Mouse (Mus musculus) heart, postnatal 36 days (tissue): ENCODE measurements around the gene Foxo1. TPM values are rescaled to one million over a fixed set of nuclear protein-coding genes. Genes with fewer than 3 reads are reported as not detected.

ENCODE experiments used
- DNase-seq, 2 experiments: peaks; one replicate each; pipeline ENCODE4 v3.0.0; 2021 to 2022
- intact Hi-C: fragments of 180-260 bp; cut with DNase I; formaldehyde crosslinking; loops from one replicate; pipeline ENCODE4 v1.15.1; 2025
- total RNA-seq, 2 experiments: library from RNA; stranded (reverse); gene quantifications; 2 replicates each; pipeline ENCODE4 v1.2.3; 2021

The Foxo1 gene
- total RNA-seq, 2 experiments from 2014 or later, result 13.9 to 15.4 TPM

GRCm38 (mm10) chr3:52347980-52348622 is 80.0 kb downstream of the Foxo1 start:
- DNase-seq, result no peak
- intact Hi-C loops, result loop anchor here (5.0 kb wide), 2 partner anchors 54 to 104 kb away; no protein-coding TSS in a partner anchor

GRCm38 (mm10) chr3:52350636-52351035 is 82.5 kb downstream of the Foxo1 start:
- intact Hi-C loops, result no loop called here
- no peak for DNase-seq

- intact Hi-C loops, result no loop called here
- DNase-seq, result no peak
Observed at GRCm38 (mm10) chr3:52351901-52352300, 83.8 kb downstream of the Foxo1 start.

GRCm38 (mm10) chr3:52354203-52354602 is 86.1 kb downstream of the Foxo1 start:
- intact Hi-C loops, result no loop called here
- DNase-seq, result no peak

- DNase-seq, result no peak
- intact Hi-C loops, result no loop called here
Observed at GRCm38 (mm10) chr3:52357265-52357953, 89.3 kb downstream of the Foxo1 start.

- intact Hi-C loops, result no loop called here
Observed at GRCm38 (mm10) chr3:52364576-52364975, 96.4 kb downstream of the Foxo1 start.

GRCm38 (mm10) chr3:52369204-52369603 is 101.1 kb downstream of the Foxo1 start:
- DNase-seq, result no peak
- intact Hi-C loops, result no loop called here

More at GRCm38 (mm10) chr3:52364576-52364975, 96.4 kb downstream of the Foxo1 start:
- no peak for DNase-seq

- intact Hi-C loops, result no loop called here
- DNase-seq, result no peak
Observed at GRCm38 (mm10) chr3:52369881-52370428, 101.8 kb downstream of the Foxo1 start.

- DNase-seq, result no peak
- intact Hi-C loops, result no loop called here
Observed at GRCm38 (mm10) chr3:52376974-52377373, 108.8 kb downstream of the Foxo1 start.

- no peak for DNase-seq
Observed at GRCm38 (mm10) chr3:52383351-52383750, 115.2 kb downstream of the Foxo1 start.

GRCm38 (mm10) chr3:52386343-52386742 is 118.2 kb downstream of the Foxo1 start:
- no peak for DNase-seq
- intact Hi-C loops, result no loop called here

More at GRCm38 (mm10) chr3:52383351-52383750, 115.2 kb downstream of the Foxo1 start:
- intact Hi-C loops, result no loop called here

- intact Hi-C loops, result no loop called here
- DNase-seq, result no peak
Observed at GRCm38 (mm10) chr3:52390321-52390720, 122.2 kb downstream of the Foxo1 start.

- DNase-seq, result no peak
- intact Hi-C loops, result no loop called here
Observed at GRCm38 (mm10) chr3:52390766-52391665, 122.9 kb downstream of the Foxo1 start.

GRCm38 (mm10) chr3:52391897-52392296 is 123.8 kb downstream of the Foxo1 start:
- intact Hi-C loops, result no loop called here
- no peak for DNase-seq

GRCm38 (mm10) chr3:52392521-52392920 is 124.4 kb downstream of the Foxo1 start:
- no peak for DNase-seq
- intact Hi-C loops, result no loop called here

- intact Hi-C loops, result no loop called here
- no peak for DNase-seq
Observed at GRCm38 (mm10) chr3:52393171-52393570, 125.0 kb downstream of the Foxo1 start.

- no peak for DNase-seq
- intact Hi-C loops, result no loop called here
Observed at GRCm38 (mm10) chr3:52396121-52396731, 128.1 kb downstream of the Foxo1 start.

- no peak for DNase-seq
- intact Hi-C loops, result no loop called here
Observed at GRCm38 (mm10) chr3:52396951-52397615, 128.9 kb downstream of the Foxo1 start.

- DNase-seq, result no peak
- intact Hi-C loops, result no loop called here
Observed at GRCm38 (mm10) chr3:52397961-52398360, 129.8 kb downstream of the Foxo1 start.
